Mouse (Mus musculus): ENCODE data around the gene Ints3. TPM values are rescaled to one million over a fixed set of nuclear protein-coding genes. Genes with fewer than 3 reads are reported as not detected.

The Ints3 gene
- polyA plus RNA-seq, 1 experiment, result 39.3 TPM

DNA sequence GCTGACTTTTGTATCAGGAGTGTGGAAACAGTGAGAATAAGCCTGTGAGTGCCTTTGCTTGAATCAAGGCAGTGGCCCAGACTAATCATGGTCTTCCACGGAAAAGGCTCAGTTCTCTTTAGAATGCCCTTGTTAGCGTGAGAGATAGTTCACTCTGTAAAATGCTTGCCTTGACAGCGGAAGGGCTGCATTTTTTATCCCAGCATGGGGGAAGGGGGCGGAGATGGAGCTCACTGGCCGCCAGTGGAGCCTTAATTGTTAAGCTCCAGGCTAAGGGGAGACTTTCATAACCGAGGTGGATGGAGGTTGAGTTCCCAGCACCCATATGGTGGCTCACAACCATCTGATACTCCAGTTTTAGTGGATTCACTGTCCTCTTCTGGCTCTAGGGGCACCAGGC, 15.2 kb upstream of the Ints3 start:
- Histone ChIP-seq H3K79me2 (ENCODE audit: control insufficient read depth, insufficient read depth) (no peaks in the 10 kb centered on the region), H3K36me3 (ENCODE audit: control insufficient read depth, insufficient read depth) (no peaks in the 10 kb centered on the region), H3ac (ENCODE audit: control insufficient read depth, insufficient read length, low read depth) (no peak overlapping the region), H3K27me3 (ENCODE audit: control insufficient read depth, insufficient read depth, insufficient read length) (no peaks in the 10 kb centered on the region), H3K4me3 (ENCODE audit: insufficient read depth, poor library complexity, severe bottlenecking) (no peak overlapping the region), H3K79me3 (ENCODE audit: low read depth) (no peaks in the 10 kb centered on the region)
- TF ChIP-seq MAX (IDR thresholded peaks at IDR 0.05) (no peak), FOSL1 (IDR thresholded peaks at IDR 0.05; ENCODE audit: insufficient read depth, low read length, poor library complexity, severe bottlenecking) (no peak), MYOD1 (IDR thresholded peaks at IDR 0.05; ENCODE audit: control insufficient read depth, insufficient read length, low read depth) (no peak), USF1 (IDR thresholded peaks at IDR 0.05; ENCODE audit: low read depth) (no peak), CEBPB (IDR thresholded peaks at IDR 0.05; ENCODE audit: low read depth) (no peak), MYOG (IDR thresholded peaks at IDR 0.05; ENCODE audit: control insufficient read depth, extremely low read depth, insufficient read length) (no peak), CTCF (IDR thresholded peaks at IDR 0.05; ENCODE audit: control insufficient read depth, insufficient read depth, insufficient read length) (no peak)

DNA sequence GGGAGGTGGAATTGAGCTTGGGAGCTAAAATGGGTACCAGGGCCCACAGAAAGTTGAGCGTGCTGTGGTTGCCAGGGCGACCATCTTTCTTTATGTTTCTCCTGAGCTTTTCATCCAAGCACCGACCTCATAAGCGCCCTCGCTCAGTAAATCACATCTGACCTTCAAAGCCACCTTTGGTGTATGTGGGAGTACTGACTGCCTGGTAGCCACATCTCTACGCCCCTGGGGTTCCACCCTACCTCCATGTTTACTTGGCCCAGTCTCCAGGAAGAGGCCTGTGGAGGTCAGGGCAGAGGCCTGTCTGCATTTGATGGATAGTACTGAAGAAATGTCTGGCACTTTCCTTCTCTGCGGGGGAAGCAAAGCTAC, 13.7 kb upstream of the Ints3 start:
- Histone ChIP-seq H3K4me3 (ENCODE audit: insufficient read depth, poor library complexity, severe bottlenecking) (no peak overlapping the region), H3K79me2 (ENCODE audit: control insufficient read depth, insufficient read depth) (no peaks in the 10 kb centered on the region), H3K27me3 (ENCODE audit: control insufficient read depth, insufficient read depth, insufficient read length) (no peaks in the 10 kb centered on the region), H3K36me3 (ENCODE audit: control insufficient read depth, insufficient read depth) (no peaks in the 10 kb centered on the region), H3ac (ENCODE audit: control insufficient read depth, insufficient read length, low read depth) (no peak overlapping the region), H3K79me3 (ENCODE audit: low read depth) (no peaks in the 10 kb centered on the region)
- TF ChIP-seq CTCF (IDR thresholded peaks at IDR 0.05; ENCODE audit: control insufficient read depth, insufficient read depth, insufficient read length), result no peak
- TF ChIP-seq MYOG (IDR thresholded peaks at IDR 0.05; ENCODE audit: control insufficient read depth, extremely low read depth, insufficient read length), result no peak
- TF ChIP-seq MYOD1 (IDR thresholded peaks at IDR 0.05; ENCODE audit: control insufficient read depth, insufficient read length, low read depth), result no peak
- TF ChIP-seq CEBPB (IDR thresholded peaks at IDR 0.05; ENCODE audit: low read depth), result no peak
- no peak for TF ChIP-seq MAX (IDR thresholded peaks at IDR 0.05)
- TF ChIP-seq USF1 (IDR thresholded peaks at IDR 0.05; ENCODE audit: low read depth), result no peak

- H3K79me2 ChIP-seq (ENCODE audit: control insufficient read depth, insufficient read depth), result no peaks in the 10 kb centered on the region
- H3K79me3 ChIP-seq (ENCODE audit: low read depth), result no peaks in the 10 kb centered on the region
- H3K36me3 ChIP-seq (ENCODE audit: control insufficient read depth, insufficient read depth), result no peaks in the 10 kb centered on the region
- H3K4me3 ChIP-seq (ENCODE audit: insufficient read depth, poor library complexity, severe bottlenecking), result no peak overlapping the region
- H3K27me3 ChIP-seq (ENCODE audit: control insufficient read depth, insufficient read depth, insufficient read length), result no peaks in the 10 kb centered on the region
- peak overlapping the region; percentile 7 for H3ac ChIP-seq (ENCODE audit: control insufficient read depth, insufficient read length, low read depth)
- TF ChIP-seq USF1 (IDR thresholded peaks at IDR 0.05; ENCODE audit: low read depth) (peak; percentile 74), MYOG (IDR thresholded peaks at IDR 0.05; ENCODE audit: control insufficient read depth, extremely low read depth, insufficient read length) (no peak)
Measured at GRCm38 (mm10) chr3:90446389-90447122, 13.1 kb upstream of the Ints3 start.

DNA sequence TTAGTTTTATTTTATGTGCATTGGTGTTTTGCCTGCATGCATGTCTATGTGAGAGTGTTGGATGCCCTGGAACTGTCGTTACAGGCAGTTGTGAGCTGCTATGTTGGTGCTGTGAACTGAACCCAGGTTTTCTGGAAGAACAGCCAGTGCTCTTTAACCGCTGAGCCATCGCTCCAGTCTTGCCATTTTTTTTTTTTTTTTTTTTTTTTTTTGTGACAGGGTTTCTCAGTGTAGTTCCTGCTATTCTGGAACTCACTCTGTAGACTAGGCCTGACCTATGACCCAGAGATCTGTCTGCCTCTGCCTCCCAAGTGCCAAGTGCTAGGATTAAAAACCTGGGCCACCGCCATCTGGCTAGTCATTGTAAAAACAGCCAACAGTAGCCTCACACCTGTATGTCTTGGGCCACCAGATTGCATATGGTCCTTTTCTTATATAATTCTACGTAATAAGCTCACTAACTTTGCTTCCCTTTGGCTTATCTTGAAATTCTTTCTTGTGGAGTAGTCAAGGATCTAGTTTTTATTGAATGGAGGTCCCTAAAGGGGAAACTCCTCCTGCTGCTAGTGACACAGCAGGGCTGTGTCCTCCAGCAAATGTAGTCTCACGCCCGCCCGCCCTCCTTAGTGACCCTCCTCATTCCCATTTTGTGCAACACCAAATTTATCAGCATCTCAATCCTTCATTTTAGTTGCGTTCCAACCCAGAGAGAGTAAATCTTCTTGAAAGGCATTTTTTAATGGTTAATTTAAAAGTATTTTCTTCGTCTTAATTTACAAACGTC, 12.2 kb upstream of the Ints3 start:
- H3K27me3 ChIP-seq (ENCODE audit: control insufficient read depth, insufficient read depth, insufficient read length), result no peaks in the 10 kb centered on the region
- no peak overlapping the region for H3K4me3 ChIP-seq (ENCODE audit: insufficient read depth, poor library complexity, severe bottlenecking)
- no peaks in the 10 kb centered on the region for H3K36me3 ChIP-seq (ENCODE audit: control insufficient read depth, insufficient read depth)
- H3K79me3 ChIP-seq (ENCODE audit: low read depth), result no peaks in the 10 kb centered on the region
- no peak overlapping the region for H3ac ChIP-seq (ENCODE audit: control insufficient read depth, insufficient read length, low read depth)
- H3K79me2 ChIP-seq (ENCODE audit: control insufficient read depth, insufficient read depth), result no peaks in the 10 kb centered on the region
- TF ChIP-seq MYOD1 (IDR thresholded peaks at IDR 0.05; ENCODE audit: control insufficient read depth, insufficient read length, low read depth), result no peak
- no peak for TF ChIP-seq USF1 (IDR thresholded peaks at IDR 0.05; ENCODE audit: low read depth)
- no peak for TF ChIP-seq CTCF (IDR thresholded peaks at IDR 0.05; ENCODE audit: control insufficient read depth, insufficient read depth, insufficient read length)
- no peak for TF ChIP-seq CEBPB (IDR thresholded peaks at IDR 0.05; ENCODE audit: low read depth)
- TF ChIP-seq MAX (IDR thresholded peaks at IDR 0.05), result no peak
- no peak for TF ChIP-seq FOSL1 (IDR thresholded peaks at IDR 0.05; ENCODE audit: insufficient read depth, low read length, poor library complexity, severe bottlenecking)
- TF ChIP-seq MYOG (IDR thresholded peaks at IDR 0.05; ENCODE audit: control insufficient read depth, extremely low read depth, insufficient read length), result no peak

DNA sequence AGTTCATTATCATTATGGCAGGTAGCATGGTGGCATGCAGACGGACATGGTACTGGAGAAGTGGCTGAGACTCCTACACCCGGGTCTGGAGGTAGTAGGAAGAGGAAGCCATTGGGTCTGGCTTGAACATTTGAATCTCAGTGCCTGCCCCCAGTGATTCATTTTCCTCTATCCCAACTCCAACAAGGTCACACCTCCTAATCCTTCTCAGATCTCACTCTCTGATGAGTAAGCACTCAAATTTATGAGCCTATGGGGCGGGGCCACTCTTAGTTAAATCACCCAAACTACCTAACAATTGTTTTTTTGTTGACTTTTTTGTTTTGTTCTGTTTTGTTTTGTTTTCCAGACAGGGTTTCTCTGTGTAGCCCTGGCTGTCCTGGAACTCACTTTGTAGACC, 10.6 kb upstream of the Ints3 start:
- Histone ChIP-seq H3K4me3 (ENCODE audit: insufficient read depth, poor library complexity, severe bottlenecking) (no peak overlapping the region), H3K36me3 (ENCODE audit: control insufficient read depth, insufficient read depth) (no peaks in the 10 kb centered on the region), H3K27me3 (ENCODE audit: control insufficient read depth, insufficient read depth, insufficient read length) (no peaks in the 10 kb centered on the region), H3K79me2 (ENCODE audit: control insufficient read depth, insufficient read depth) (no peaks in the 10 kb centered on the region), H3ac (ENCODE audit: control insufficient read depth, insufficient read length, low read depth) (no peak overlapping the region), H3K79me3 (ENCODE audit: low read depth) (no peaks in the 10 kb centered on the region)
- TF ChIP-seq MYOD1 (IDR thresholded peaks at IDR 0.05; ENCODE audit: control insufficient read depth, insufficient read length, low read depth), result no peak
- TF ChIP-seq CEBPB (IDR thresholded peaks at IDR 0.05; ENCODE audit: low read depth), result no peak
- TF ChIP-seq FOSL1 (IDR thresholded peaks at IDR 0.05; ENCODE audit: insufficient read depth, low read length, poor library complexity, severe bottlenecking), result no peak
- TF ChIP-seq MYOG (IDR thresholded peaks at IDR 0.05; ENCODE audit: control insufficient read depth, extremely low read depth, insufficient read length), result no peak
- no peak for TF ChIP-seq CTCF (IDR thresholded peaks at IDR 0.05; ENCODE audit: control insufficient read depth, insufficient read depth, insufficient read length)
- no peak for TF ChIP-seq MAX (IDR thresholded peaks at IDR 0.05)
- no peak for TF ChIP-seq USF1 (IDR thresholded peaks at IDR 0.05; ENCODE audit: low read depth)

Measured in C2C12 (cell line).